Mouse (Mus musculus) splenic B cell, adult 2 months (primary cell): ENCODE data around the gene Gm28048.

Source experiments
- DNase-seq: peaks from one replicate; pipeline ENCODE4 v3.0.0-alpha.2; 2011; ENCODE audit warnings: low read depth, low spot score
- H3K27me3 ChIP-seq: 2 replicates; pipeline ENCODE4 v1.6.1; 2012; ENCODE audit warnings: mild to moderate bottlenecking, low read length, moderate library complexity, mixed read lengths; ENCODE audit not compliant: control insufficient read depth, poor library complexity, insufficient read depth, severe bottlenecking
- H3K36me3 ChIP-seq: 2 replicates; pipeline ENCODE4 v1.6.1; 2012; ENCODE audit warnings: mild to moderate bottlenecking, low read length, moderate library complexity, mixed read lengths; ENCODE audit not compliant: control insufficient read depth, poor library complexity, insufficient read depth, severe bottlenecking

The Gm28048 gene

GRCm38 (mm10) chr11:22825548-22825947 lies 156.3 kb downstream of the Gm28048 start:
- Histone ChIP-seq H3K27me3 (no peaks in the 10 kb centered on the region), H3K36me3 (no peaks in the 10 kb centered on the region)
- DNase-seq, result no peak

- no peaks in the 10 kb centered on the region for H3K36me3 ChIP-seq
- no peaks in the 10 kb centered on the region for H3K27me3 ChIP-seq
- no peak for DNase-seq
Observed at GRCm38 (mm10) chr11:22824049-22824705, 157.7 kb downstream of the Gm28048 start.

- H3K36me3 ChIP-seq, result no peaks in the 10 kb centered on the region
- H3K27me3 ChIP-seq, result no peaks in the 10 kb centered on the region
- no peak for DNase-seq
Observed at GRCm38 (mm10) chr11:22821243-22821642, 160.6 kb downstream of the Gm28048 start.

GRCm38 (mm10) chr11:22818371-22818770 lies 163.5 kb downstream of the Gm28048 start:
- H3K36me3 ChIP-seq, result no peaks in the 10 kb centered on the region
- no peaks in the 10 kb centered on the region for H3K27me3 ChIP-seq
- peak; percentile 76 for DNase-seq

- DNase-seq, result peak; percentile 43
- H3K36me3 ChIP-seq, result no peaks in the 10 kb centered on the region
- H3K27me3 ChIP-seq, result no peaks in the 10 kb centered on the region
Observed at GRCm38 (mm10) chr11:22815877-22816276, 166.0 kb downstream of the Gm28048 start.

- DNase-seq, result peak; percentile 73
- Histone ChIP-seq H3K27me3 (no peaks in the 10 kb centered on the region), H3K36me3 (no peaks in the 10 kb centered on the region)
Observed at GRCm38 (mm10) chr11:22815143-22815542, 166.7 kb downstream of the Gm28048 start.

GRCm38 (mm10) chr11:22813921-22814704 lies 167.8 kb downstream of the Gm28048 start:
- peak; percentile 78 for DNase-seq
- Histone ChIP-seq H3K36me3 (no peaks in the 10 kb centered on the region), H3K27me3 (no peaks in the 10 kb centered on the region)

- H3K36me3 ChIP-seq, result no peaks in the 10 kb centered on the region
- no peaks in the 10 kb centered on the region for H3K27me3 ChIP-seq
- no peak for DNase-seq
Observed at GRCm38 (mm10) chr11:22813427-22813826, 168.5 kb downstream of the Gm28048 start.

GRCm38 (mm10) chr11:22811413-22811812 lies 170.5 kb downstream of the Gm28048 start:
- H3K27me3 ChIP-seq, result no peaks in the 10 kb centered on the region
- no peaks in the 10 kb centered on the region for H3K36me3 ChIP-seq
- no peak for DNase-seq

- no peaks in the 10 kb centered on the region for H3K36me3 ChIP-seq
- no peaks in the 10 kb centered on the region for H3K27me3 ChIP-seq
- no peak for DNase-seq
Observed at GRCm38 (mm10) chr11:22809465-22810096, 172.3 kb downstream of the Gm28048 start.

- no peaks in the 10 kb centered on the region for H3K27me3 ChIP-seq
- no peaks in the 10 kb centered on the region for H3K36me3 ChIP-seq
- no peak for DNase-seq
Observed at GRCm38 (mm10) chr11:22808040-22808439, 173.8 kb downstream of the Gm28048 start.

GRCm38 (mm10) chr11:22805171-22805570 lies 176.7 kb downstream of the Gm28048 start:
- H3K36me3 ChIP-seq, result no peaks in the 10 kb centered on the region
- DNase-seq, result no peak
- H3K27me3 ChIP-seq, result no peaks in the 10 kb centered on the region

- Histone ChIP-seq H3K36me3 (no peaks in the 10 kb centered on the region), H3K27me3 (no peaks in the 10 kb centered on the region)
- no peak for DNase-seq
Observed at GRCm38 (mm10) chr11:22799987-22800424, 181.9 kb downstream of the Gm28048 start.

GRCm38 (mm10) chr11:22798916-22799315 lies 183.0 kb downstream of the Gm28048 start:
- DNase-seq, result no peak
- H3K36me3 ChIP-seq, result no peaks in the 10 kb centered on the region
- H3K27me3 ChIP-seq, result no peaks in the 10 kb centered on the region

- no peaks in the 10 kb centered on the region for H3K36me3 ChIP-seq
- no peak for DNase-seq
Observed at GRCm38 (mm10) chr11:22794734-22795133, 187.2 kb downstream of the Gm28048 start.

More at GRCm38 (mm10) chr11:22794734-22795133, 187.2 kb downstream of the Gm28048 start:
- H3K27me3 ChIP-seq, result no peaks in the 10 kb centered on the region
